7 mouse cellular contexts compared by ENCODE assay signal in the genomic region with DNA sequence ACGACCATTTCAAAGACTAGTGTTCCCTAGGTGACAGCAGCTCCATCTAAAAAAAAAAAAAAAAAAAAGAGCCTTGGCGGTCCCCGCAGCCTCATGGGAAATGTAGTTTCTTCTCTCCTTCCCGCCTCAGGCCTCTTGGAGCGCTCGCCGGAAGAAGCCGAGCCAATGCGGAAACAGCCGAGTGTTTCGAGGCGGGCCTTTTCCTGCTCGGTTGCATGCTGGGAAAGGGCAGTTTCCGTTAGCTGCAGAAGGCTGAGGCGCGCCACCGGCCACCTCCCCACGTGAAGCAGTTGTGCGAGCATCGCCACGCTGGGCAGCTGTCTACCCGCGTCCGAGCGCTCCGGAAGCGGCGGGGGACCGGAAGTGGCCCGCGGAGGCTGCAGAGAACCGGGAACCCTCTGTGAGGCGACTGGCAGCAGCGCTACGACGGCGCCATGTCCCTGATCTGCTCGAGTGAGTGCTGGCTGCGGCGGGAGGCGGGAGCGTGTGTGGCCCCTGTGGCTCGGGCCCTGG. TPM values are rescaled to one million over a fixed set of nuclear protein-coding genes. Genes with fewer than 3 reads are reported as not detected.
DNase-seq lines count a peak whose midpoint lies in the region; ATAC-seq and TF ChIP-seq lines count a peak whose summit lies in the region.

Gene Prpf19, plus strand, starts transcription at position 216 of the 513 bp plus-strand sequence.

- H3K36me3 ChIP-seq in intestine, postnatal 0 days (ENCODE audit: control insufficient read depth, insufficient read depth): peaks cover 24% of the 10 kb centered on the region
- H3K36me3 ChIP-seq in midbrain, embryonic 12.5 days: peaks cover 27% of the 10 kb centered on the region
- peaks cover 16% of the 10 kb centered on the region for H3K36me3 ChIP-seq in small intestine, adult 2 months (ENCODE audit: control insufficient read depth, insufficient read depth, low read length)

- TF ChIP-seq CTCF in intestine, postnatal 0 days (IDR thresholded peaks at IDR 0.05; ENCODE audit: low read depth): peak; percentile 24
- no peak for TF ChIP-seq CTCF in small intestine, adult 2 months (IDR thresholded peaks at IDR 0.05; ENCODE audit: extremely low read depth, insufficient read length, insufficient replicate concordance, low read depth, low read length)

- H3K27me3 ChIP-seq in intestine, postnatal 0 days (replicated peaks; ENCODE audit: control insufficient read depth, insufficient read depth, low read length): no peaks in the 10 kb centered on the region
- no peaks in the 10 kb centered on the region for H3K27me3 ChIP-seq in midbrain, embryonic 12.5 days
- H3K27me3 ChIP-seq in small intestine, adult 2 months (ENCODE audit: control insufficient read depth, insufficient read depth, low read length): no peaks in the 10 kb centered on the region

- TF ChIP-seq POLR2A in small intestine, adult 2 months (IDR thresholded peaks at IDR 0.05; ENCODE audit: low read depth, low read length): peak; percentile 87

- WGBS in intestine, postnatal 0 days: under 1% methylated on average over 43 of the region's 43 CpGs
- under 1% methylated on average over 43 of the region's 43 CpGs for WGBS in midbrain, embryonic 12.5 days
- WGBS in small intestine, adult 2 months: under 1% methylated on average over 43 of the region's 43 CpGs

- peak; percentile 93 for ATAC-seq in intestine, postnatal 0 days
- ATAC-seq in midbrain, embryonic 12.5 days (ENCODE audit: low FRiP score, low read depth): peak; percentile 96

- H3K27ac ChIP-seq in intestine, postnatal 0 days (ENCODE audit: low read depth, low read length): peak within 1 kb of the TSS; percentile 89
- peak within 1 kb of the TSS; percentile 92 for H3K27ac ChIP-seq in midbrain, embryonic 12.5 days (replicated peaks)
- peak within 1 kb of the TSS; percentile 76 for H3K27ac ChIP-seq in small intestine, adult 2 months (ENCODE audit: insufficient read depth, low read depth, low read length)

- no peaks in the 10 kb centered on the region for H3K9me3 ChIP-seq in intestine, postnatal 0 days (ENCODE audit: control insufficient read depth)
- H3K9me3 ChIP-seq in midbrain, embryonic 12.5 days: no peaks in the 10 kb centered on the region

- DNase-seq in adrenal gland, adult 8-10 months: peak; percentile 97
- DNase-seq in embryo, embryonic 9.5 days (ENCODE audit: extremely low spot score): peak; percentile 96
- no peak for DNase-seq in gonadal fat pad, adult 2 months (ENCODE audit: low read depth)
- peak; percentile 98 for DNase-seq in left cerebral cortex, postnatal 4 days

- H3K4me3 ChIP-seq in intestine, postnatal 0 days (ENCODE audit: low read depth, low read length): peak within 1 kb of the TSS; percentile 66
- H3K4me3 ChIP-seq in midbrain, embryonic 12.5 days: peak within 1 kb of the TSS; percentile 90
- peak within 1 kb of the TSS; percentile 92 for H3K4me3 ChIP-seq in small intestine, adult 2 months (ENCODE audit: low read depth, low read length)

- peak within 1 kb of the TSS; percentile 75 for H3K9ac ChIP-seq in intestine, postnatal 0 days (ENCODE audit: low read depth, low read length)
- peak within 1 kb of the TSS; percentile 89 for H3K9ac ChIP-seq in midbrain, embryonic 12.5 days (replicated peaks)

- peak within 1 kb of the TSS; percentile 68 for H3K4me2 ChIP-seq in intestine, postnatal 0 days (replicated peaks; ENCODE audit: low read depth)
- peak within 1 kb of the TSS; percentile 84 for H3K4me2 ChIP-seq in midbrain, embryonic 12.5 days (replicated peaks)

- 0 out of 2 replicates have a peak, but pooled peaks cover 5% of the 10 kb centered on the region for H3K4me1 ChIP-seq in intestine, postnatal 0 days (replicated peaks; ENCODE audit: control insufficient read depth, insufficient read depth, low read length)
- H3K4me1 ChIP-seq in midbrain, embryonic 12.5 days: peaks cover 16% of the 10 kb centered on the region
- H3K4me1 ChIP-seq in small intestine, adult 2 months (ENCODE audit: control insufficient read depth, insufficient read depth, insufficient read length, low read length): peaks cover 2% of the 10 kb centered on the region; the same call in 1 of the 2 replicates

- intact Hi-C loops in left cerebral cortex, postnatal 4 days (cut with DNase I): no loop called here

RNA-seq across cellular contexts. Expression of gene Prpf19, which starts in this region (rescaled TPM):
- 100 to 1,000 TPM; 202 to 232 (median 221) TPM for total RNA-seq in adrenal gland, adult 8-10 months (2022)
- polyA plus RNA-seq in gonadal fat pad, adult 2 months (2012; rRNA removed): 185 and 229 TPM in 2 replicates
- polyA plus RNA-seq in intestine, postnatal 0 days (2015; fragmentation: Nextera tagmentation; extraction: Ambion mirVana): 20.3 and 24.6 TPM in 2 replicates
- total RNA-seq in left cerebral cortex, postnatal 4 days (2021): 100 to 1,000 TPM; 195 to 222 TPM
- polyA plus RNA-seq in midbrain, embryonic 12.5 days (2016; fragmentation: Nextera tagmentation; extraction: Ambion mirVana): 39.1 and 41.1 TPM in 2 replicates
- polyA plus RNA-seq in small intestine, adult 2 months (2012; rRNA removed): 63.6 and 114 TPM in 2 replicates
